Mouse (Mus musculus): ENCODE data around the gene Khdrbs1. TPM values are rescaled to one million over a fixed set of nuclear protein-coding genes. Genes with fewer than 3 reads are reported as not detected.
"Not testable (repeated sequence)": the region's sequence is repeated elsewhere in the genome, so short reads cannot be mapped to it uniquely, and the experiment has no call there.

Khdrbs1 gene
- total RNA-seq (2021) (10 to 100 TPM; 65.0 to 66.3 TPM), polyA plus RNA-seq (2012; rRNA removed) (114 and 124 TPM in 2 replicates)
- long read RNA-seq, transcript Khdrbs1-201 (9 exons, 3,738 nt) = major isoform, 43 of 54 reads
- long read RNA-seq, partial matches to known transcripts = 3 of 54 reads
- long read RNA-seq, other reads (novel, unspliced or antisense) = 8 of 54 reads

DNA sequence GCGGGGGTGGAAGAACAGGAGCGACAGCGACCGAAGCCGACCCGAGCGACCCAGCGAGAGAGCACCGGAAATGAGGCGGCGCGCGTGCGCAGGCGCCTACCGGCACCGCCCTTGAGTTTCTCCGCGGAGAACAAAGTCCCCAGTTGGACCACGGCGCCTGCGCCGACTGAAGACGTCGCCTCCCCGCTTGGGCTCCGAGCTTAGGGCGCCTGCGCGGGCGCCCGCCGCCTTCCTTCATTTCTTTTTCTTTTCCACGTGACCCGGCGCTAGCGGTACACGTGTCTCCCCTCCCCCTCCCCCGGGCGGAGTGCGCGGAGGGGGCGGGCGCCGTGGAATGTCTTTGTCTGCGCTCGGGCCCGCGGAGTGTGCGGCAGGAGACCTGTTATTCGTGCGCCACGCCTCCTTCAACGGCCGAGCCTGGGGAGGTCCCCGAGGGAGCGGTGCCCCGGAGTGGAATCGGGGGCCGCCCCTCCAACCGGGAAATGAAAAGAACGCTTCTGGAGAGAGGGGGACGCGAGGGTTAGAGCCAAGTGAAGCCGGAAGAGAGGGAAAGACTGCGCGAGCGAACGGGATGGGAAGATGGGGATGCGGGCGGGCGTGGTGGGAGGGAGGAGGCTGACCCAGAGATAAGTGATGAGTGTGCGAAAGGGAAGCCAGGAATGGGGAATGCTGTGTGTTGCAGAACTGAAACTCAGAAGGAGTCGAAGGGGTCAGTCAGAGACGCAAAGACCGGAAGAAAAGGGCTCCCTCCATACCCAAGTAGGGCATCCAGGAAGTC is at the start of gene Khdrbs1:
Gene Khdrbs1 (minus strand): TSS at position 72 of the 778 bp plus-strand sequence.
- DNase-seq = peak; percentile 99

DNA sequence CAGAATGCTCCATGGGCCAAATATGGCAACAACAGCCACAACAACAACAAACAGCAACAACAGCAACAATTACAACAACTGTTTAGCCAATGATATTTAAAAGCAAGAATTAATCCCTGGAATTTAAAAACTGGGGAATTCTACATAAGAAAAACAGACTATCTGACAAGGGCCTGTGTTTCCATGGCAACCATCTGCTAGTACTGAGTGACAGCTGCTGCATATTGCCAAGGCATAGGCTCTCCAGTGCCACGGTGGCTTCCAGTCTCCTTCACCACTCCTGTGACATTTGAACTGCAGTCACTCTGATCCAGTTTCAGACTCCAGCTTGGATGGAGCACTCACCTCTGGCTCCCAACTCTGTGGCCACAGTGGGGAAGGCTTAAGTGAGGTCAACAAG is 49.3 kb upstream of the Khdrbs1 start:
- DNase-seq = no peak

DNA sequence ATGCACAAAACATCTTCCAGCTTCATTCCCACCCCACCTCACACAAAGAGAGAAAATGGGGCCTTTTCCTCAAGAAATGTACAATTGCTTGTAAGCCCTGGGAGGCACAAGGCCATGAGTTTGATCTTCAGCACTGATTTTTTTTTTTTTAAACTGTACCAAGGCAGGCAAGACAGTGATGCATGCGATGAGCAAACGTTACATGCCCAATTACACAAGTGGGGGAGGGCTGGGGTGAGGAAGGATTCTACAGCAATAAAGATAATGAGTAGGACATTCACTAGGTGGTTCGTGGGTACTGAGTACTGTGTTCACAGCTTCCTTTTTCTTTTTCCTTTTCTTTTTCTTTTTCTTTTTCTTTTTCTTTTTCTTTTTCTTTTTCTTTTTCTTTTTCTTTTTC is 48.4 kb upstream of the Khdrbs1 start:
- peak; percentile 75 for DNase-seq

DNA sequence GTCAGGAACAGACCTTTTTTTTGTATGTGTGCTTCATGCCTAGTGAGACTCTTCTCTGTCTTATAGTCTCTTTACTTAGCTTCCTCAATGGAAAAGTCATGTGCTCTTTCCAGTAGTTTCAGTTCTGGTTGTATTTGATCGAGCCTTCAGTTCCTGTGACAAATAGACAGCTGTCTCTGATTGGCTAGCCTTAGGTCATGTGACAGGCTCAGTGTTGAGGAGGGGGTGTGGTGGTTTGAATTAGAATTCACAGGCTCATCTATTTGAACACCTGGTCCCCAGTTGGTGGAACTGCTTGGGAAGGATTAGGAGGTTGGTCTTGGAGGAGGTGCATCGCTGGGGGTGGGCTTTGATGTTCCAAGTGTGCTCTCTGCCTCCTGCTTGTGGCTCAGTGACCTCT is 47.5 kb upstream of the Khdrbs1 start:
- DNase-seq = no peak

DNA sequence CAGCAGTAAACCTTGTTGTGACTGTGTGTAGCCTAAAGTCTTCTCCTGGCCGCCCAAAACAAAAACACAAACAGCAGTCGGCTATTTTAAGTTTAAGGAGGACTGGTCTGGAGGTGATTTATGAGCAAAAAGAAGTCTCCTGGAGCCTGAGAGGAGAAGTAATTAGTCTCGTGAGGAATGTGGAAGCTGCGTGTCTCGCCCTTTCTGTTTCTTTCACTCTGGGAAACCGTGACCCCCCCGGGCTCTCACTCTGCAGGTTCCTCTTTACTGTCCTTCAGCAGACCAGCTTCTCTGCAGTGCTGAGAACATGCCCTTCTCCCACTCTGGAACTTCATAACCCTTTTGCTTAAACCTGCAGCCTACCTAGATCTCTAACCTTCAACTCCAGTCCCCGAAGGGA is 46.6 kb upstream of the Khdrbs1 start:
- DNase-seq = no peak

DNA sequence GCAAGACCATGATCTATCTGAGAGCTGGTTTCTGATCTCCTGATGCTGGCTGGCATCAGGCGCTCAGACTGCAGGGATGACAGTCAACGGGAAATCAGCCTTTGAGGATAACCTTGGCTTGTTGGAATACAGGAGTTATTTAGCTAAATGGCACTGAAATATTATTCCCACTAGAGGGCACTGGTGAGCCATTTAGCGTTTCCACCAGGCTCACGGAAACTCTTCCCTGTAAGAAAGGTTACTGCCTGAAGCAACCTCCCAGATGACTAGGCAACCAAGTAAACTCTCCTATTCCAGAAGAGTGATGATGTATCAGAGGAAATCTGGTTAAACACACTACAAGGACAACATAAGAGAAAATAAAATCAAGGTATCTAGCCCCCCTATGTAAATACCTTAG is 43.1 kb upstream of the Khdrbs1 start:
- DNase-seq = peak; percentile 88

DNA sequence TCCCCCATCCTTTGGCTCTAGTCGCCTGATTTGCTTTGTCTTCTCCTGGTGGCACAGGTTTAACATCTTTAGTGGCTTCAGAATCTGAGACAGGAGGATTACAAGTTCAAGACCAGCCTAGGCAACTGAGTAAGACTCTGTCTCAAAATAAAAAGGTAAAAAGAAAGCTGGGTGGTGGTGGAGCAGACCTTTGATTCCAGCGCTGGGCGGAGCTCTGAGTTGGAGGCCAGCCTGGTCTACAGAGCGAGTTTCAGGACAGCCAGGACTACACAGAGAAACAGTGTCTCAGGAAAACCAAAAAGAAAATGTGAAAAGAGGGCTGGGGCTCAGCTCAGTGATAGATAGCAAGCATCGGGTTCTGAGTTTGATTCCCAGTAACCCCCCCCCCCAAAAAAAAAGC is 41.4 kb upstream of the Khdrbs1 start:
- no peak for DNase-seq

DNA sequence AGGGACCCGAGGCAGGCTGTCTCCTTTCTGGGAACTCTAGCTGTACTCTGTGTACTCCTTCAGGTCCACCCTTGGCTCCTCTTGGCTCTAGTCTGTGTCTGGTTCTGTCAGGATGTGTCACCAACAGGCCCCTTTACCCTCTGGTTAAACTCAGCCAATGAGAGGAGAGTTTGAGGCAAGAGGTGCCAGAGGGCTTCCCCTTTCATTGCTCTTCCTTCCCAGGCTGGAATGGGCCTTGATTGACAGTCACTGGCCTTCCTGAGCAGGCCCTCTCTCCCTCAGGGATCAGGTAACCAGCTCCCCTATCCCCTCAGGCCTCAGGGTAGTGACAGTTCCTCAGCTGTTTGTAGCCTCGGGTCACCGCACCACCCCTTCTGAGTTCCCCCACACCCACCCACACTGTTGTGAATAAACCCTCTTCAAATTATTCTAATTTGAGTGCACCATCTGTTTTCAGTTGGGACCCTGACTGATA is 40.8 kb upstream of the Khdrbs1 start:
- no peak for DNase-seq

DNA sequence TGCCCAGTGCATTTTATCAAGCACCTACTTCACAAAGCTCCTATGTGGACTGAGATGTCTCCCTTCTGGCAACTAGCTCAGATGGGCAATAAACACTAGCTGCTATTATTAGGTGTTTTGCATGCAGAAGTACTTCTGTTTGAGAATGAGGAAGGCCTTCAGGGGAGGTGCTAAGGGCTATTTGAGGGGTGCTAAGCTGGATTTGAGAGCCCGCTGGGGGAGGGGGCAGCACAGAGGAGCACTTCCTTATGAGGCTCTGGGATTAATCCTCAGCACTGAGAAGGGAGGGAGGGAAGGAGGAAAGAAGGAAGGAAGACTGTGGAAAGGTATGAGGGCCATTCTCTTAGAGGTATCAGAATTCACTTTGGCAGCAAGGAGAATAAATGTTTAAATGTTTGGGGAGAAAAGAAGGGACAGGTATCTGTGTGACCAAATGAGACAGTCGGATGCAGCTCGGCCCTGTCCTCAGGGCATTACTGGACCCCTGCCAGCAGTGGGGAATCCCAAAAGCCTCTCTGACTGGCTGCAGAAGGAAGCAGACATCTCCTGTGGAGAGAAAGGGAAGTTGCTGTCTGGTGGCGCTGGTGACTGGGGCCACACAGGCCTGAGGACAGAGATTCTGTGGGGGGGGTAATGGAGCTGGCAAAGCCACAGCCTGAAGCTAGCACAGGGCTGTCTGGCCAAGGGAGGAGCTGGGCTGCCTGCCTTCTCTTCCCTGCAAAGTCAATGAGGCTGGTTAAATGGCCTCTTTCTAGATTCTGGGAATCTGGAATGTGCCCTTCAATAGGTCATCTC is 40.0 kb upstream of the Khdrbs1 start:
- DNase-seq = peak; percentile 63

DNA sequence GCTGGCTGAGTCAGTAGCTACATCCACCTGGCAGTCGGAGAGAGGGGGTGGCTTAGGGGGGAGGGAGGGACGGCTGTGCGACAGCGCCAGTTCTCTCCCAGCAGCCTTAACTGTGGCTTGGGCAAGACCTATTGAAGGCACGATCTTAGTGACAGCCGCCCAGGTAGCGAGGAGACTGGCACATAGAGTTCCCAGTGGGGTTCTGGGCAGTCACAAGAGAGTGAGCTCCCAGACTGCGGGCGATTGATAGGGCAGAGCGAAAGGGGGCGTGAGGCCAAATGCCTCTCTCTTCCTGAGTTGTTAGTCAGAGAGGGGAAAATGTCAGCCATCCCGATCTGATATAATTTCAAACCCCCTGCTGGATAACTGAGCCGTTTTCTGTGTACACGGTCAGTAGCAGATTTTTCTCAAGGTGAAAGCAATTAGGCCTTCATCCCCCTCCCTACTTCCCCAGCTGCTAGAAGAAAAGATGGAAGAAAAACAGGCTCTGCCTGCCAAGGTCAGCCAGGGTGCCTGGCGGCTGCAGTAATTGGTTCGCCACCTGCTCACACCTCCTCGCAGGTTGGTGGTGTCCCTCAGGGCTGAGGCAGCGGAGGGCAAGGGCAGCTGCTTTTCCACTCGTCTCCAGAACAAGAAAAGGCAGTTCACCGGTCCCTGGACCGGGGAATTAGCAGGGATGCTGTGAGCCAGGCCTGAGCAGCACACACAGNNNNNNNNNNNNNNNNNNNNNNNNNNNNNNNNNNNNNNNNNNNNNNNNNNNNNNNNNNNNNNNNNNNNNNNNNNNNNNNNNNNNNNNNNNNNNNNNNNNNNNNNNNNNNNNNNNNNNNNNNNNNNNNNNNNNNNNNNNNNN is 29.8 kb upstream of the Khdrbs1 start:
- DNase-seq = no peak

DNA sequence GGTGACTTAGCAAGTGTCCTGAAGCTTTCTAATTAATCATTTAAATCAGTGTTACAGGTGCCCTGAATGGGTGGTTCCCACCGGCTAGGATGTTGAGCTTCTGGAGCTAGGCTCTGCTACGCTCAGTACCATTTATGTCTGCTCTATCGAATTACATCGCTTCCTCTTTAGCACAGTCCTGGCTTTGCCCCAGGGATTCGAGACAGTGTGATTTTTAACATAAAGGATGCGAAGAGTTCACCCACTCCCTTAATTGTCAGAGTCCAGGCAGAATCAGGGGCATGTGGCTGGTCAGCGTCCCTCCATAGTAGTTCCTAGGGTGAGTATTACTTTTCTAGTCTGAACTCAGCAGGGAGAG is 29.2 kb upstream of the Khdrbs1 start:
- DNase-seq = no peak

DNA sequence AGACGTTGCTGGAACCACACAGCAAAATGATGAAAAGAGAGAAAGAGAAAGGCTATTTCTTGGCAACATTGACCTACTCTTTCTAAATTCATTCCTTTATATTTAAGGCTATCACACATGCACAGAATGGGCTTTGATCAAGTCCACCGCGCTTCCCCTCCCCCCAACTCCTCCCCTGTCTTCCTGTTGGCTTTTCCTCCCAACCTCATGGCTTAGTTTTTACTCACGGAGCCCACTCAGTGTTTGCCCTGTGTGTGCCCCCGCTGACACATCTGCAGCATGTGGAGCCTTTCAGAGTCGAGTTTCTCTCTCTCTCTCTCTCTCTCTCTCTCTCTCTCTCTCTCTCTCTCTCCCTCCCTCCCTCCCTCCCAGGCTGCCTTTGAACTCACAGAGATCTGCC is 28.5 kb upstream of the Khdrbs1 start:
- no peak for DNase-seq

DNA sequence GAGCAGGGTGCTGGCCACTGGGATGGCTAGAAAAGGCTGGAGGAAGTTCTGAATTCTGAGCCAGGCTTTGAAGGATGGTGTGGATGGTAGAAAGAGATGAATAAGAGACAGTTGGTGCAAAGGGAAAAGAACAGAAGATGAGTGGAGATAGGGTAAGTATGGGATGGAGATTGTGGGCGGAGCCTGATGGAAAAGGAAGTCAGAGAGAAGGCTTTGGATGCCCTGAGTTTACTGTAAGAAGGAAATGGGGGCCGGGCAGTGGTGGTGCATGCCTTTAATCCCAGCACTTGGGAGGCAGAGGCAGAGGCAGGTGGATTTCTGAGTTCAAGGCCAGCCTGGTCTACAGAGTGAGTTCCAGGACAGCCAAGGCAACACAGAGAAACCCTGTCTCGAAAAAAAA is 26.6 kb upstream of the Khdrbs1 start:
- not testable (repeated sequence) for DNase-seq

DNA sequence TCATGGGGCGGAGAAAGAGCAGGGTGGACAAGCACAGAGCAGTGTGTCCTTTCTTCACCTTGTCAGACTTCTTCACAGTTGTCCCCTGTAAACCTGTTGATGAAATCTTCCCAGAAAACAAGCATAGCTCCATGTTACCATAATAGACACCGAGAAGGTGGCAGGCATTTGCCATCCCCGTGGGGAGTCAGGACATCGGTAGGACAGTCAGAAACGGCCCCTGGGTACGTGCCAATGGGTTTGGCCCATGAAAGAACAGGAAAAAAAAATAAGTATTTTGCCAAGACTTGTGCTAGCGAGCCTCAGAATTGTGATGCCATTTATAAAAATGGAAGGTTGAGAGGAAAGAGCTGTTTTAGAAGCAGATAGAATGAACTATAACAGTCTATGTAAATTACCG is 25.7 kb upstream of the Khdrbs1 start:
- DNase-seq = no peak

DNA sequence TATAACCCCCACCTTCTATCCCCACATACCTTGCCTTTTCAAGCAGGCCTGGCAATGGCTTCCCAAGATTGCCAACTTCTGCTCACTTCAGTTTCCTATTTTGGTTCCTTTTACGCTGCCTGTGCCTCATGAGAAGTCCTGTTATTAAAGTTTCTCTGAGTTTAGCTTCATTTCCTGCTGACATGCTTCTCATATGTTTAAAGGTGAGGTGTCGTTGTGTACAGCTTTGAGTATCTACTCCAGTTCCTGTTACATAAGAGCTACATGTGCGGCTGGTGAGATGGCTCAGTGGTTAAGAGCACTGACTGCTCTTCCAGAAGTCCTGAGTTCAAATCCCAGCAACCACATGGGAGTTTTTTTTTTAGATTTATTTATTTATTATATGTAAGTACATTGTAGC is 23.2 kb upstream of the Khdrbs1 start:
- no peak for DNase-seq

DNA sequence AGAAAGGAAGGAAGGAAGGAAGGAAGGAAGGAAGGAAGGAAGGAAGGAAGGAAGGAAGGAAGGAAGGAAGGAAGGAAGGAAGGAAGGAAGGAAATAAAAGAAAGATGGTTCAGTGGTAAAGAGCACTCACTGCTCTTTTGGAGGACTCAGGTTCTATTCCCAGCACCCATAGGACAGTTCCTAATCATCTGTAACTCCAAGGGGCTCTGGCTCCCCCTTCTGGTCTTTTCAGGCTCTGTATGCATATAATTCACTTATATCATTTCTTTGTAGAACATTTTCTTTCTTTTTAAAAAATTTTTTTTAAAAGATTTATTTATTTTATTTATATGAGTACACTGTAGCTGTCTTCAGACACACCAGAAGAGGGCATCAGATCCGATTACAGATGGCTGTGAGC is 20.4 kb upstream of the Khdrbs1 start:
- DNase-seq = not testable (repeated sequence)

DNA sequence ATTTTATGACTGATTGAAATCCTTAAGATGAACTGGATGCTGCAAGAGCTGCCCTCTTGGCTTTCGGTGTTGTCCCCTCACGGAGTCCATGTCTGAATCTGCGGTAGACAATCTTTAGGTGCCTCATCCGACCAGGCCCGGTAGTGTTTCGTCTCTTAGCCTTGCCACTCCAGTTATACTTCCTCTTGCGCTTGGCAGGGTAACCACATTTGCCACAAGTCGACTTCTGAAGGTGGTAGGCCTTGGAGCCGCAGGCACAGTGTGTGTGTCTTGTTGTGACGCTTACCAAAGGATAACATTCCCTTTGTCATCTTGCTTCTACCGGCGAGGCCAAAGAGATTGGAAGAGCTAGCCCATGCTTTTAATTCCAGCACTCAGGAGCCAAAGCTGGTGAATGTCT is 19.5 kb upstream of the Khdrbs1 start:
- DNase-seq = no peak

DNA sequence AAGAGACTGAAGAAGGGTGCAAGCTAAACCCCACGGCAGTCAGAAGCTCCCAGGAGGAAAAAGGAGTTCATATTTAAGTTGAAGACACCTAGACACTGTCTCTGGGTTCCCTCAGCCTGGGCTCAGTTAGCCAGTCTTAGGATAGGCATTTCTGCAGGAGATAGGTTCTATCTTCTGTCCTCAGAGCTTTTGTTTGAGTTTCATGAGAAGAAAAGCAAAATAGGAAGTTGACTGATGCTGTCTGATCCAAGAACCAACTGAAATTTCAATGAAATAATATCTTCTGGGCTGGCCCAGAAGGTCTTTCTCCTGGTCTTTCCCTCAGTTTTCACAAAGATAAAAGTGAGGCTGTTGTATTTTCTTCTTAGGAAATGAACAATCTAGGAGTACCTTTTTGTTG is 13.4 kb upstream of the Khdrbs1 start:
- DNase-seq = no peak

DNA sequence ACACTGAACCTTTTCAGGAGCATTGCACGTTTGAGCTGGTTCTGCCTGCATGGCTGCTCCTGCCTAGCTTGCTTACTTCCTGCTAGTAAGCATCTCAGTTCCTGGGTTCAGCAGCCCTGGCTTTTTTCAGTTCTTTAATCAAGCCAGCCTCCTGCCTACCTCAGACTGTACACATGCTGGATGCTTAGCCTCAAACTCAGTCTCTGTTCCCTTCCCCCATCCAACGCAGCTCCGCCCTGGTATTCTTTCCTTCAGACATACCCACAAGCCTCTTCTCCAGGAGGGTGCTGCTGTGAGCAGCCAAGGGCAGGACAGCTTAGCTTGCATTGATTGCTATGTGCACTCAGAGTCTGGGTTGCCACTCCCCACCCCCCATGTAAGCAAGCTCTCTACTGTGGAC is 12.6 kb upstream of the Khdrbs1 start:
- DNase-seq = no peak

DNA sequence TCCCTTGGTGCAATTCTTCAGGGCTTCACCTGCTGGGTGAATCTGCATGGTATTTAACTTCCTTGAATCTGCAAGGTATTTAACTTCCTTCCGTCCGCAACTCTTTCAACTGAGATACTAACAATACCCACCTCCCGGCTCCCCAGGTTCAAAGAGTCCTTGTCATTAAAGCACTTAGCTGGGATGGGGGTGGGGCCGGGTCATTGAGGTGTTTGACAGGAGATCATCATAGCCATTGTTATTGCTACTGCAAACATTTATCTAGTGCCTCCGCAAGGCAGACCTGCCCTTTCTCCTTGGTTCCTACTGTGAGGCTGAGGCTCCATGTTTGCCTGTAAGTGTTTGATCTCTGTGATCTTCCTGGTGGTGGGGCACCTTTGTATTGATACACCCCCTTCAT is 8.3 kb upstream of the Khdrbs1 start:
- no peak for DNase-seq

DNA sequence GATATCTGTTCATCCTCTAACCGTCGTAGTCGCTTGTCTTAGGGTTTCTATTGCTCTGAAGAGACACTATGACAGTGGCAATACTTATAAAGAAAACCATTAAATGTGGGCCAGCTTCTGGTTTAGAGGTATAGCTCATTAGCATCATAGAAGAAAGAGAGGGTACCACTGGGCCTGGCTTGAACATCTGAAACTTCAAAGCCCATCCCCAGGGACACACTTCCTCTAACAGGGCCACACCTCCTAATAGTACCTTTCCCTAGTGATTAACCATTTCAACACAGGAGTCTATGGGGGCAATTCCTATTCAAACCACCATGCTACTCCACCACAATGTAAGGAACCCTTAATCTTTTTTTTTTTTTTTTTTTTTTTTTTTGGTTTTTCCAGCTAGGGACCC is 4.5 kb upstream of the Khdrbs1 start:
- DNase-seq = no peak

DNA sequence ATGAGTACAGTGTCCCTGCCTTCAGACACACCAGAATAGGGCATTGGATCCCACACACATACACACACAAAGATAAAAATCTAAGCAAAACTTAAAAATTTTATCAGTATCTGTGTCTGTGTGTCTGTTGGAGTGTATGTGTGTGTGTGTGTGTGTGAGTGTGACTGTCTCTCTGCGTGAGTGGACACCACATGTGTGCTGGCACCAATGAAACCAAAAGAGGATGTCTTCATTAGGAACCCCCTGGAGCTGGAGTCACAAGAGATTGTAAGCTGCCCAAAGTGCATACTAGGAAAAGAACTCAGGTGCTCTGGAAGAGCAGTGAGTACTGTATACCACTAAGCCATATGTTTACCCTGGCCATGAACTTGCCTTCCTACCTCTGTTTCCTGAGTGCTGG is 4.0 kb upstream of the Khdrbs1 start:
- no peak for DNase-seq

Data from adrenal gland, adult 2 months (tissue).